Mouse (Mus musculus) erythroblast, adult 5-6 weeks (primary cell): Measurements from ENCODE around the gene Gm21860. TPM values are rescaled to one million over a fixed set of nuclear protein-coding genes. Genes with fewer than 3 reads are reported as not detected.
"Not testable (repeated sequence)": the region's sequence is repeated elsewhere in the genome, so short reads cannot be mapped to it uniquely, and the experiment has no call there.

Experiments
- ATAC-seq: replicated peaks from 2 replicates; pipeline ENCODE4 v1.8.0; 2016; ENCODE audit warnings: moderate number of reproducible peaks, mild to moderate bottlenecking, moderate TSS enrichment, inconsistent platforms; ENCODE audit not compliant: poor library complexity, low FRiP score, severe bottlenecking
- total RNA-seq, 2 experiments: library from RNA; stranded (forward) in 1 of 2; stranded (reverse) in 1 of 2; fragments of 150-400 nt in 1 of 2; fragments of 200-764, 138-1000 nt in 1 of 2; gene quantifications; 2 replicates each; pipeline versions ENCODE4 v1.2.3 to v1.2.4; 2015 to 2017; ENCODE audit warnings: low replicate concordance in 2 of 2

The Gm21860 gene
- total RNA-seq, 2 experiments from 2014 or later, result not detected

- ATAC-seq, result not testable (repeated sequence)
Measured at GRCm38 (mm10) chrY:90718021-90718420, 36.6 kb downstream of the Gm21860 start.

- not testable (repeated sequence) for ATAC-seq
Measured at GRCm38 (mm10) chrY:90717496-90717895, 37.1 kb downstream of the Gm21860 start.

Other genes with a start within 250 kb of the Gm21860 start
- not detected in 2 replicates for gene Gm47283, start 29.9 kb upstream of the Gm21860 start, total RNA-seq (2015; ENCODE audit: low replicate concordance)
- not detected in 2 replicates for gene Gm47283, start 29.9 kb upstream of the Gm21860 start, total RNA-seq (2017; ENCODE audit: low replicate concordance)
- gene Gm21748, start 84.4 kb upstream of the Gm21860 start, total RNA-seq (2015; ENCODE audit: low replicate concordance), result not detected in 2 replicates
- gene Gm21748, start 84.4 kb upstream of the Gm21860 start, total RNA-seq (2017; ENCODE audit: low replicate concordance), result not detected in 2 replicates